Mouse (Mus musculus) ES-E14 (cell line): ENCODE measurements around the gene Katnal1.

Experiments
- CHD2 ChIP-seq: IDR thresholded peaks from 2 replicates; pipeline ENCODE4 v1.6.1; 2014; ENCODE audit warnings: mild to moderate bottlenecking, low read depth, low read length, inconsistent platforms
- HCFC1 ChIP-seq: IDR thresholded peaks from 2 replicates; pipeline ENCODE4 v1.6.1; 2012; ENCODE audit warnings: low read length, inconsistent platforms, borderline replicate concordance; ENCODE audit not compliant: insufficient read depth
- MAFK ChIP-seq: IDR thresholded peaks from 2 replicates; pipeline ENCODE4 v1.6.1; 2014; ENCODE audit warnings: mild to moderate bottlenecking, low read depth, low read length, inconsistent platforms; ENCODE audit not compliant: insufficient read depth
- ZC3H11A ChIP-seq: IDR thresholded peaks from 2 replicates; pipeline ENCODE4 v1.6.1; 2012; ENCODE audit warnings: low read depth, mild to moderate bottlenecking, inconsistent platforms, low read length, borderline replicate concordance
- ZNF384 ChIP-seq: IDR thresholded peaks from 2 replicates; pipeline ENCODE4 v1.6.1; 2012; ENCODE audit warnings: low read depth, low read length, inconsistent platforms

DNA sequence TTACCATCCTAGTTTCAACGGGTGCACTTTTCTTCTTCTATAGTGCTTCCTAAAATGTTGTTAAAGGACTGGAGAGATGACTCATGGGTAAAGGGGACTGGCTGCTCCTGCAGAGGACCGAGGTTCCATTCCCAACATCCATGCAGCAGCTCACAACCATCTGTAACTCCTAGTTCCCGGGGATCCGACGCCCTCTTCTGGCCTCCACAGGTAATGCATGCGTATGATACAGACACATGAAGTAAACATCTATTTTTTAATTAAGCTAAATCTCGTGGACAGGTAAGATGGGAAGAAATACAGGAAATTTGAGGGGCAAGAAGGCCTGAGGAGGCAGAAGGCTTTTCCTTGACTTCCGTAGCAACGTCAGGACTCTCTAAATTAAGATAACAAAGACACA is 29.2 kb upstream of the Katnal1 start:
- TF ChIP-seq MAFK (no peak), ZNF384 (no peak), ZC3H11A (no peak), CHD2 (no peak), HCFC1 (no peak)
